Mouse (Mus musculus): ENCODE data around the gene Gp2.

Gp2 gene

DNA sequence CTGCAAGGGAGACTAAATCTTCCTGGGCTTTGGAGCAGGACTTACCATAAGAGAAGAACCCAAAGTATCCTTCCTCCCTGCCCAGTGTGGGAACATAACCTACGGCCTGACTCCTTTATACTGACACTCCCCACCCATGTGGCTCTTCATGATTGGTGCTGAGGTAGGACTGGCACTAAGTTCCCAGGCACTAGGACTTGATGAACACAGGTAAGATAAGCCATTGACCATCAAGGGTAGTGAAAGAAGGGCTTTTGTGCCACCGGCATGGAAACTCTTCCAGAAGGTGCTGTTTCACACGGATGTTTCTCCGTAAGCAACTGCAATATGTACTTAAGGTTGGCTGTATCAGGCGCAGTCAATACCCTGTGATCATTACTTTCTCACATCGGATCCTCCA is at the start of gene Gp2:
TSS of gene Gp2 (minus strand) at position 101 of the 400 bp plus-strand sequence.
- no peak for DNase-seq

DNA sequence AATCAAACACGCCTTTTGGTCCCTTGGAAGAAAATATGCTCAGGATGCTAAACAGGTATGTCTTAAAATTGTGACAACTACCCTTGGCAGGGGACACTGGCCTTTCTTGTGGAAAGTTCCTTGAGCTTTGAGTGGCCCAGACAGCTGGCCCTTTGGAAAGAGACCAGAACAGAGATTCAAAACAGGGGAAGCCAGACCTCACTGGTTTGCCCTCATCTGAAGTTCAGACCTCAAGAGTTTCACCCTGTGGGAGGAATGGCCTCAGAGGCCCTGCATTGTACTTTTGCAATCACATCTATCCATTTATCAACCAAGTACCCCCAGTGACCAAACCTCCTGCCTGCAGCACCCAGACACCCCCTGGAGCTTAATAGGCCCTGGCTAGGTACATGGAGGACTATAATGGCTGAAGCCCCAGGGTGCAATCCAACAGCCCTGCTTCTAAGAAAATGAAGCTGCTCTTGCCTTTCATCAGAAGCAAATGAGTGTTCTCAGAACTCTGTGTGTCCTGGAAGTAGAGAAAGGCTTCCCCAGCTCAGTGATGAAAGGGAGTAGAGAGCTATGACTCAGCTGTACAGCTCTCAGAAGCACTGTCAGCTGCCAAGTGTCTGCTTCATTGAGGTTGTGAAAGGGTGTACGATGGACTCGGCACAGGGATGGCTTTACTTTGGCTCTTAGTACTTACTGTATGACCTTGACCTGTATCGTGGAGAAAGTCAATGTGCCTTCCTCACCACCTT is 31.1 kb upstream of the Gp2 start:
- no peak for DNase-seq

DNA sequence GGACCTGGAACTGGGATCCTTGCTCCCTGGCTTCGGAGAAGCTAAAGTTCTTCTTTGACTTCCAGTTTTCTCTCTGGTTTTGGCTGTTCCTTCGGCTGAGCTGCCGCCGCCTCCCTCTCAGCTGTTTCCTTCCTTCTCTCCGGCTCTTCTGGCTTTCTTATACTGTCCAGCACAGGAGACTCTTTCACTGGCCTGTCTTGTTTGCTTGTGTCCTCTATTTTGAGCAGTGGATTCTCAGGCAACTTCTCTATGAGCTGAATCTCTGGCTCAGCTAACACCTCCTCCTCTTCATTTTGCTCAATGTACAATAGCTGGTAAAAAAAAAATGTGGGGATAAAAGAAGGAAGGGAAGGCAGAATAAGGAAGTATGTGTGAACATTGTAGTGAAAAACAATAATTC is 27.6 kb upstream of the Gp2 start:
- DNase-seq: no peak

DNA sequence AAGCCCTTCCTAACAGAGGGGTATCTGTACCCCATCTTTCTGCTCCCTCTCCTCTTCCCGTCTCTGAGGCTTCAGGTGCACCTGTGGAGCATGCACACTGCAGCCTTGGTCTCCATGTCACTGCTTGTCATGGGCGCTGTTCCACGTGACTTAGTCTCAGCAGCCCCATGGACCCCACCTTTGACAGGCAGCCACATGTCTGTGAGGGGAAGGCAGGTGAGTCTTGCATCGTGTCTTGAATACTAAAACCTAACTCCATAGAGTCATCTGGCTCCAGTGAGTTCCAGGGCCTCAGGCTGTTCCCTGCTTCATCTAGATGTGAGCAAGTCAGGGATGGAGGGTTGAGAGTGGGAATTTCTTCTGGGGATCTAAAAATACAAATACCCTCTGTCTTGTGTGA is 25.1 kb upstream of the Gp2 start:
- DNase-seq: peak; percentile 16

DNA sequence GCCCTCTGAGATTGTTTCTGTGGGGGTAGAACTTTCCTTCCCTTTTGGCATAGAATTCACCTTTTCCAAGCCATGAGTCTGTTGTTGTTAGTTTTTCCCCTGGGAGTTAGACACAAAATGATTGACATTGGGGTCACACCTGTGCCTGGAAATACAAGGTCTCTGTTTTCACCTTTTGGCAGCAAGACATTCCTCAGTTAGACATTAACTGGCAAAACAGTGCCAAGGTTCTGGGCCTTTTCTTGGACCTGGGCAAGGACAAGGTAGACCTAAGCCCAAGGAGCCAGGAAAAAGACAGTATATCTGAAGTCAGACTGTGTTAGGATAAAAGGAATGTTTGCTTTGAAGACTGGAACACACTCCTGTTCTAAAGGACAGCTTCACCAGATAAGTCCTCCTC is 20.2 kb upstream of the Gp2 start, which contains the start of gene Umod:
TSS of gene Umod (minus strand) at position 27 of the 400 bp plus-strand sequence.
- DNase-seq: peak; percentile 55

DNA sequence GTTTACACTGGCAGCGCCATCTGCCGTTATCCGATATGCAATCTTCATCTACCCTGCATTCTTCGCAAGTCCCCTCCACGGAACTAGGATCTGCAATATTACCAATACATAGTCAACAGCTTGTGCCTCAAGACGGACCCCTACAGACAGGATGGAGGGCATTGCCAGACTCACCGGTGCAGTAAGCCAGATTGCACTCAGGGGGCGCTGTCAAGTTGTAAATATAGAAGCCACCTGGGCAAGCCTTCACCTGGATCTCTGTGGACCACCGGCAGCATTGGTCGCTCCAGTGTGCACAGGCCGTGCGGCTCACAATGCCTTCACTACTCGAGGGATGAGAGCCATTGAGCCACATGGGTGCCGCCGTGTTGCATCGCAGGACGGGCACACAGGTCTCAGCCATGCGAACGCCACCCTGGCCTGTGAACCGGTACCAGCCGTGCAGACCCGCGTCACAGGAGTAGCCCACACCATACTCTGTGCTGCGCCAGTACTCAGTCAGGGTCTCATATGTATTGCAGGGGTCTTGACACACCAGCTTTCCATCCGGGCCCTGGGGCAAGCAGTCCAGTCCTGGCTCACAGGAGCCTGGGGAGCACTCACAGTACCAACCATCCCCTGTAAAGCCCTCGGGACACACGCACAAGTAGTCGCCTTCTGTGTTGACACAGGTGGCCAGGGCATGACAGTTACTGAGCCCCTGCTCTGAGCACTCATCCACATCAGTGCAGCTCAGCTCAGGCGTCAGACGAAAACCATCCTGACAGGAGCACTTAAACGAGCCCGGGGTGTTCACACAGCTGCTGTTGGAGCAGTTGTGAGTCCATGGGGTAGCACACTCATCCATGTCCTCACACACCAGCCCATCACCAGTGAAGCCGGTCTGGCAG is 17.7 kb upstream of the Gp2 start:
- DNase-seq: peak; percentile 58

DNA sequence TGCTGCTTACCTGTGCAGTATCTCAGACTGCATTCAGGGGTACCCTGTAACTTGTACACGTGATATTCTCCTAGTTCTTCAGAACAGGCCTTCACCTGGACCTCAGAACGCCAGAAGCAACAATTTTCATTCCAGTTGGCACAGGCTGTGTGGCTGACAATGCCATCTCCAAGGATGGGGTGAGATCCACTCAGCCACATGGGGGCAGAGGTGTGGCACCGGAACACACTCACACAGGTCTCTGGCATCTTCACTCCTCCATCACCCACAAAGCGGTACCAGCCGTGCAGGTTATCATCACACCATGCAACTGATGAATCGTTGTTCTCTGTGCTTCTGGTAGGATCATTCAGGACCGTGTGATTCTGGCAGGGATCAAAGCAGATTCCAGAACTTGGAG is 4.9 kb downstream of the Gp2 start:
- DNase-seq: peak; percentile 24

DNA sequence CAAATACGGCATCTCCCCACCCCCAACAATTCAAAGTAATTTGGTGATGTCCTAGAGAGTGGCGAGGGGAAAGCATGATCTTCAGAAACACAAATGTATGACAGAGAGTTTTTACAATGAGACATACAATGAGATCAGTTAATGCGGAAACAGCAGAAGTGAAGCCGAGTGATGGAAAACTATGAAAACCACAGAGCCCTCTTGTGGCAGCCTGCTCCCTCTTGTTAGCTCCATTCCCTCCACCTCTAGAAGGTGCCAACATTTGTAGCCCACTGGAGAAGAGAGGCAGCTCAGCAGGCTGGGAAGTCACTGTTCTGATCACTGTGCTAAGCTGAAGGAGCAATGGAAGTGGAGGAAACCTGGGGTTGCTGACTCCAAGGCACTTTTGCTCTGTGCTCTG is 15.2 kb downstream of the Gp2 start:
- no peak for DNase-seq

DNA sequence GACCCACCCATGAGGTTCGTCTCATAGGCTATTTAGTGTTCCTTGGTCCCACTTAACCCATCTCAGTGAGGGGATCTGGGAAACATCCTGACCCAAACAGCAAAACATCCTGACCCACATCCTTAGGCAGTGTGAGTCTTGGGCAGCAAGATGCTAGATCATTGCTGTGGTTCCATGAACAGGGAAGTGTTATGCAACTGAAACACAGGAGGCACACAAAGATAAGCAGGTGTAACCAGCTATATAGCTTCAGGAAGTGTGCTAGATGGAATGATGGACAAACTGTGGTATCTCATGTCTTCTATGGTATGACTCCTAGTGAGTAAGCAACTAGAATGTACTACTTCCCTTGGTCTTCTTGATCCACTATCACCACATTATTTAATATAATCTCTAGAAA is 17.1 kb downstream of the Gp2 start:
- DNase-seq: no peak

DNA sequence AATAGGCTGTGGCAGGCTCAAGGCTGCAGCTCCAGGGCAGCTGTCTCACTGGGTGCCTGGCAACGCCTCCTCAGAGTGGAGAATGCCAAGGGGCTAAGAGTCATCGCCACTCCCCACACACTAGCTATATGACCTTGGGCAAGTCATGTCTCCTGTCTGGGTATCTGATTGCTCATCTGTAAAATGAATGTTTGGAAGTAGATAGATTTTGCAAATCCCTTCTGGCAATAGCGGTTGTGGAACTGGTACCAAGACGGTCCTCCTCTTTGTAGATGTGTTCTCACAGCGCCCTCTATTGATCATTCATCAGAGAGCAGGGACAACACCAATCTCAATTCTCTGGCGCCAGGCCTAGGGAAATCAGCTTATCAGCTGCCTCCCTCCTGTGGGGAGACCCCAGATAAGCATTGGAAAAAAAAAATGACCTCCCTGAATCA is 31.9 kb downstream of the Gp2 start:
- peak; percentile 46 for DNase-seq

DNA sequence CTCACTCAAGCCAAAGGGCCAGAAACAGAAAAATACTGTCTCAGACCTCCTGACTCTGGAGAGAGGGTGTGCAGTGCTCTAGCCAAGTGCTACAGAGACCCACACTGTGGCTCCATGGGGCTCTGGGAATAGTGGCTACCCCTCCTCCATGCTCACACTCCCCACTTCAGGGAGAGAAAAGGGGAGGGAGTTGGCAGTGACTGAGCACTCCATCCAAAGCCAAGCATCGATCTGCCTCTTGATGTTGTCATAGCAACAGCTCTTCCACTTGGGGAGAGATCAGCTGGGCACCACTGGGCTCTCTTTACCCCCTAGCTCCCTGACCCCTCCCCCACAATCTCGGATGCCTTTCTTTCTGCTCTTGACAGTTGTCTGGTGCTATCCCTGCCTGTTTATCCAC is 38.4 kb downstream of the Gp2 start:
- no peak for DNase-seq

DNA sequence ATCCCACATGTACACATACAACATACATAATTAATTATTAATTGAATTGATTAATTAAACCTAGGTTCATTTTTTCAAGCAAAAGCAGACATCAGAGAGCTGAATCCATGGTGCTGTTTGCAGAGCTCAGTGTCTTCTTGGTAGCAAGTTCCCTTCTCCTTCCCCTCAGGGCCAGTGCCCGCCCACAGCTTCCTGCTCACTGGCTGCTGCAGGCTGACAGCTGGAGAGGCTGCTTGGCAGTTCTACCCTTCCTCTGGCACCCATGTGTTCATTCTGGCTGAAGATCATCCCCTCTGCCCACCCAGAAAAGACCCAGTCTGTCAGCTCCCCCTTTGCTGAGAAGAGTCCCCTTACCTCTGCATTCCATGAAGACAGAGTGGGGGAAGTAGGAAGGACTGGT is 40.6 kb downstream of the Gp2 start:
- no peak for DNase-seq

DNA sequence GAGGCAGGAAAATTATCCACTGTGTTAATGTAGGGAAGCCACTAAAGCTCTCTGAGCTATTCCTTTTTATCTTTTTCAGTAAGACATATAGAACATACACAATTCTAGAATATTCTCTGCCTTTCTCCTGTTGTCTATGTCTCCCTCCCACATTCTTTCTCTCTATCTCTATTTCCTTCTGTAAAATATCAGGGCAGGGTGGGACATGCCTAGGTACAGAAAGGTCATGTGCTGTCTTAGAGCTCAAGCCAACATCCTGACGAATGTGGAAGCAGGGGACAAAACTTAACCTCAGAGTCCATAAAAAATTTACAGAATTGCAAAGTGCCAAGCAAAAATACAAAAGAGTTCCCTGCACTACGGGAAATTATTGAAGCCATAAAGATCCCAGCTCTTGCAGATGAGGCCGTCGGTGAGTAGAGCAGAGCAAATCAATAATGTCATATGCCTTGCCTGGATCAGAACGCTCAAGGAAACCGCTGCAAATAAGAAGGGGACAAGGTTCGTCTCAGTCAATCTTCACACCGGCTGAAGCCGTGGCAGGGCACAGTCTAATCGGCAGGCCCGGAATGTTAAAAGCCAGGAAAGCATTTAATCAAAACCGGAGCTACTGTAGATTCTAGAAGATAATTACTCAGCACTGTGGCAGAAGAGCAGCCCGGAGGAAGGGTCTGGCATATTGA is 64.9 kb downstream of the Gp2 start:
- DNase-seq: no peak

Data from kidney, postnatal 10 days (tissue).